Comparison of ENCODE assay signal across 19 mouse cellular contexts in genomic region chr10:86940591-86940990, GRCm38 (mm10).
DNase-seq lines count a peak whose midpoint lies in the region; ATAC-seq lines count a peak whose summit lies in the region.
"Had no signal": no experiment of that assay in that cellular context is flagged by ENCODE, and none has a peak within 500 bp of the region (broad histone marks: within the 10 kb centered on the region; RNA-seq: fewer than 3 reads in every experiment).

No protein-coding gene starts in this region.

- no peak overlapping the region for H3K4me3 ChIP-seq in heart, embryonic 10.5 days
- no peak overlapping the region for H3K4me3 ChIP-seq in heart, embryonic 11.5 days (ENCODE audit: low read depth, low read length)

- H3K27me3 ChIP-seq in heart, embryonic 10.5 days (ENCODE audit: insufficient read depth, poor library complexity, severe bottlenecking): no peaks in the 10 kb centered on the region
- H3K27me3 ChIP-seq in heart, embryonic 11.5 days (ENCODE audit: control insufficient read depth, insufficient read depth, low read length): no peaks in the 10 kb centered on the region
- H3K27me3 ChIP-seq: CH12.LX, Patski had no signal

- peaks cover 9% of the 10 kb centered on the region for H3K4me1 ChIP-seq in heart, embryonic 10.5 days
- no peaks in the 10 kb centered on the region for H3K4me1 ChIP-seq in heart, embryonic 11.5 days (ENCODE audit: control insufficient read depth, insufficient read depth, low read length)

- no peaks in the 10 kb centered on the region for H3K9me3 ChIP-seq in heart, embryonic 10.5 days
- H3K9me3 ChIP-seq in heart, embryonic 11.5 days (replicated peaks; ENCODE audit: control insufficient read depth, low read length): no peaks in the 10 kb centered on the region
- H3K9me3 ChIP-seq: G1E had no signal

- H3K36me3 ChIP-seq in heart, embryonic 10.5 days: no peaks in the 10 kb centered on the region
- H3K36me3 ChIP-seq in heart, embryonic 11.5 days (ENCODE audit: control insufficient read depth, insufficient read depth, low read length): no peaks in the 10 kb centered on the region
- H3K36me3 ChIP-seq: G1E had no signal

- H3K27ac ChIP-seq in heart, embryonic 10.5 days: no peak overlapping the region
- H3K27ac ChIP-seq in heart, embryonic 11.5 days (ENCODE audit: low read depth, low read length): no peak overlapping the region

- peak; percentile 75 for DNase-seq in heart, adult 11 months
- no peak for DNase-seq in heart, postnatal 36 days
- DNase-seq in heart, embryonic 10.5 days (ENCODE audit: low spot score): peak; percentile 70
- DNase-seq: adrenal gland, adult 2 months; adrenal gland, adult 8-10 months; adrenal gland, postnatal 10 days; adrenal gland, postnatal 14 days; adrenal gland, postnatal 25 days; adrenal gland, postnatal 36 days; B cell, adult 2 months; cerebellum, adult 11 months; cerebellum, adult 11-12 months; cerebellum, adult 18-20 months had no signal

- 84% methylated on average over 4 of the region's 4 CpGs for WGBS in heart, embryonic 10.5 days
- WGBS in heart, embryonic 11.5 days (ENCODE audit: insufficient replicate concordance): 86% methylated on average over 4 of the region's 4 CpGs

- no peak for ATAC-seq in heart, embryonic 11.5 days (replicated peaks; ENCODE audit: insufficient number of reproducible peaks, low FRiP score, low TSS enrichment)
- ATAC-seq: activated CD4-positive, CD25-positive, alpha-beta regulatory T cell, adult 4 months; CD4-positive, CD25-positive, alpha-beta regulatory T cell, adult 4 months; Patski had no signal

- intact Hi-C loops in heart, postnatal 36 days (cut with DNase I): no loop called here

- H3K9ac ChIP-seq in heart, embryonic 11.5 days (ENCODE audit: low read depth, low read length): no peak overlapping the region

- no peak overlapping the region for H3K4me2 ChIP-seq in heart, embryonic 11.5 days

Comparison
In these comparisons a context has a peak if more than half of its experiments do, and no peak if none do; other contexts are left out.
1. DNase-seq: peak in heart, adult 11 months (single experiment) and heart, embryonic 10.5 days (single experiment); none in heart, postnatal 36 days (0 of 2).